Mouse (Mus musculus): ENCODE results near the gene Rfwd3.

DNA sequence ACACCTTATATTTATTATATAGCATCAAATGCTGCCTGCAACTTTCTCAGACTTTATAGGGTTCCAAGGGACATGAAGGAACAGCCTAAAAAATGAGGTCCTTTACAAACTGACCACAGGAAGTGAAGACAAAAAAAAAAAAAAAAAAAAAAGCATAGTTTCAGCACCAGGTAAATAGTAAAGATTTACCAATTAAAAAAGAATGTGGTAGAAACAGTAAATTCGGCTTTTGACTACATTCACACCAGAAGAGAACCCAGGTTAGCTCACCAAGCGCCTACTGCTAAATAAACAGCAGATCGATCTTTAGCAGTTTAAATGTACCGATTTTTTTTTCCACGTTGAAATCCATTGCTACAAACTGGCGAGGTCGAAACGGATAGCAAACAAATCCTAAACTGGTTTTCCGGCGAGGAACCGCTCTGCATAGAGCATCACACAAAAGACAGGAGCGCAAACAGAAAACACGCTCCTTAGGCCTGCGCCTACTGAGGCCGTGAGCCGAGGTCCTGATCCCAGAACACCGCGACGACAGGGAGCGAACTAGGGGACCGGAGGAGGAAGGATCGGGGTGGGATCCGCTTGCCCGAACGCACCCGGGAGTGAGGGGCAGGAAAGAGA is 41.9 kb downstream of the Rfwd3 start:
- TF ChIP-seq E2F4 (IDR thresholded peaks at IDR 0.05; ENCODE audit: insufficient replicate concordance, low read depth, low read length): no peak
- no peak for TF ChIP-seq EP300 (IDR thresholded peaks at IDR 0.05; ENCODE audit: low read length)
- TF ChIP-seq MAX (IDR thresholded peaks at IDR 0.05; ENCODE audit: low read length): no peak
- no peak for TF ChIP-seq RAD21 (IDR thresholded peaks at IDR 0.05; ENCODE audit: low read depth, low read length)
- no peak for TF ChIP-seq NELFE (IDR thresholded peaks at IDR 0.05; ENCODE audit: low read depth, low read length)
